Mouse (Mus musculus) embryonic fibroblast, embryonic 13.5 days (primary cell): ENCODE data around the gene Arl15.

Experiments
- CTCF ChIP-seq: IDR thresholded peaks from 2 replicates; pipeline ENCODE4 v1.5.1; 2011; ENCODE audit warnings: mild to moderate bottlenecking, control low read depth, low read length, moderate library complexity, borderline replicate concordance; ENCODE audit not compliant: insufficient read depth
- POLR2A ChIP-seq: IDR thresholded peaks from 2 replicates; pipeline ENCODE4 v1.6.1; 2011; ENCODE audit warnings: low read depth, mild to moderate bottlenecking, control low read depth, low read length, moderate library complexity

GRCm38 (mm10) chr13:113875724-113876123 lies 81.4 kb downstream of the Arl15 start:
- TF ChIP-seq CTCF (no peak), POLR2A (no peak)
